Mouse (Mus musculus): ENCODE measurements around the gene Pax5. TPM values are rescaled to one million over a fixed set of nuclear protein-coding genes. Genes with fewer than 3 reads are reported as not detected.

Gene Pax5
- total RNA-seq, 2 experiments from 2014 or later, result 0.17 to 0.18 TPM

- intact Hi-C loops (cut with DNase I), result no loop called here
- DNase-seq (ENCODE audit: extremely low spot score in 1 of 2, low spot score in 2 of 2), result no peak
Observed at GRCm38 (mm10) chr4:44709091-44709695, 1.1 kb downstream of the Pax5 start.

DNA sequence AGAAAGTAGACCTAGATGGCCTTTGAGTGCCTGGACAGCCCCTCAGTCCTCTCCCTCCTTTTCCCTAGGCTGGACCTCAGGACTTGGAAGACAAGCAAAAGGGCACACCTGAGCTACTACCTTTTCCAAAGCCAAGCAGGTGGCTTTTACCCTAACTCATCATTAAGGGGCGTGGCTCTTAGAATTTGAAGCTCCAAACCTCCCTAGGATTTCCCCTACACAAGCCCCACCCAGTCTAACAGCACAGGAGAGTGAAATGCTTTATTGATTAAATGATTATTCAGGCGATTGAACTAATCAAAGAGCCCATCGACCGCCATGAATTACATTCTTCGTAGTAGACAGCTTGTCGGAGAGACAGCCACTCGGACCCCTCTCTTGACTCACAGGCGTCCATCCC is 2.0 kb downstream of the Pax5 start:
- intact Hi-C loops (cut with DNase I), result no loop called here
- DNase-seq (ENCODE audit: extremely low spot score in 1 of 2, low spot score in 2 of 2), result no peak

GRCm38 (mm10) chr4:44706865-44707264 is 3.4 kb downstream of the Pax5 start:
- intact Hi-C loops (cut with DNase I), result no loop called here

DNA sequence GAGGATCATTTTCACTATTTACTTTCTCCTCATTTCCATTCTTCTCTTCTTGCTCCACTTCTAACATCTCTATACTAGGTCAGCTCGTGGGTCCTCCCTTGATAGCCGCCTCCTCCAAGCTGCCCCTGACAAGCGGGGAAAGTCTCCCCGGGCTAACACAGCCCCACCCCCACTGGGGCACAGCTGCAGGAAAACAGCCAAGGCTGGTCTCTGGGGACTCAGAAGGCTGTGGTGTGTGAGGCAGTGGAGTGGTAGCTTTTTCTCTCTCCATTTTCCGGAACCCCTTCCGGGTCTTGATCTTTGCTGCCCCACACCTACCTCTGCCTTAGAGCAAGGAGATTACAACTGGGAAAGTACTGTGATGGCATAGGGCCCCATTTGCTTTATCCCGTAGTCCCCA is 4.3 kb downstream of the Pax5 start:
- DNase-seq (ENCODE audit: extremely low spot score in 1 of 2, low spot score in 2 of 2), result no peak
- intact Hi-C loops (cut with DNase I), result no loop called here

More at GRCm38 (mm10) chr4:44706865-44707264, 3.4 kb downstream of the Pax5 start:
- no peak for DNase-seq (ENCODE audit: extremely low spot score in 1 of 2, low spot score in 2 of 2)

GRCm38 (mm10) chr4:44705151-44705550 is 5.1 kb downstream of the Pax5 start:
- DNase-seq (ENCODE audit: extremely low spot score in 1 of 2, low spot score in 2 of 2), result no peak
- intact Hi-C loops (cut with DNase I), result no loop called here

- intact Hi-C loops (cut with DNase I), result no loop called here
Observed at GRCm38 (mm10) chr4:44704369-44704745, 5.9 kb downstream of the Pax5 start.

GRCm38 (mm10) chr4:44703686-44704368 is 6.5 kb downstream of the Pax5 start:
- intact Hi-C loops (cut with DNase I), result no loop called here

More at GRCm38 (mm10) chr4:44704369-44704745, 5.9 kb downstream of the Pax5 start:
- peak; percentile 62 to 89 for DNase-seq (ENCODE audit: extremely low spot score in 1 of 2, low spot score in 2 of 2)

GRCm38 (mm10) chr4:44702891-44703685 is 7.2 kb downstream of the Pax5 start:
- DNase-seq (ENCODE audit: extremely low spot score in 1 of 2, low spot score in 2 of 2), result no peak
- intact Hi-C loops (cut with DNase I), result no loop called here

More at GRCm38 (mm10) chr4:44703686-44704368, 6.5 kb downstream of the Pax5 start:
- no peak for DNase-seq (ENCODE audit: extremely low spot score in 1 of 2, low spot score in 2 of 2)

DNA sequence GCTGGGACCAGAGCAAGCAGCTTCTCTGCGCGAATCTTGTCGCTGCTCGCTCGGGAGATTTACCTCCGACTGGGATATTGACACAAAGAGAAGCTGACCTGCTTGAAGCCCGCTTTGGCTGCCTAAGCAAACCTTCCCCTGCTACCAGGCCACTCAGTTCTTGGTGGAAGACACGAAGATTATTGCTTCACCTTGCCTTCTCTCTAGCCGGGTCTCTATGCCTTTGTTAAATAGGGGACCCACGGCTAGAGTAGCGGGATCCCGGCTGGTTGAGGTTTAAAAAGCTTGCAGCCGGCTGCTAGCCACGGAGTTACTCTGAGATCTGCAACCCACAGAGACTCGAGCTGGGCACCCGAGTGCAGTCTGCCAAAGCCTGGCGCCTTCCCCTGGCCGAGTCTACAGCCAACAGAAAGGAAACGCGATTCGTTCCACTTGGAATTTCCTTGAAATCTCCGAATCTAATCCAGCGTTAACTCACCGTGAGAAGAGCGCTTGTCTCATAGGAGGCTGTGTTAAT is 8.2 kb downstream of the Pax5 start:
- intact Hi-C loops (cut with DNase I), result no loop called here
- DNase-seq (ENCODE audit: extremely low spot score in 1 of 2, low spot score in 2 of 2), result no peak

- DNase-seq (ENCODE audit: extremely low spot score in 1 of 2, low spot score in 2 of 2), result no peak
- intact Hi-C loops (cut with DNase I), result no loop called here
Observed at GRCm38 (mm10) chr4:44701513-44701912, 8.8 kb downstream of the Pax5 start.

DNA sequence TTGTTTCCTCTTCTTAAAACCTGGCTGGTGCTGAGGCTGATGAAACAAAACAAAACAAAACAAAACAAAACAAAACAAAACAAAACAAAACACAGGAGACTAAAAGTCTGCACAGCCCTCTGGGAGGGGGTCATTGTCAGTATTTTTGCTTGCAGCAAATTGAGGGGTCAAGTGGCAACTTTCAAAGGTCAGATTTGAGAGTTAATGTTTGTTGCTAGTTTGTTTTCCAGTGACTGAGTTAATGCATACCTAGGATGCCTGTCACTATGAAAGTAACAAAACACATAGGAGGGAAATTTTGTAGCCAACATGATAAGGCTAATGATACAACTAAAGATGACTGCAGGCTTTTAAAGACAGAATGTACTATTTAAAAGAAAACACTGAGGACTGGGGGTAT is 13.6 kb downstream of the Pax5 start:
- intact Hi-C loops (cut with DNase I), result loop anchor here (10.0 kb wide), 1 partner anchor 122 kb away; no protein-coding TSS in a partner anchor

GRCm38 (mm10) chr4:44694369-44694768 is 15.9 kb downstream of the Pax5 start:
- no peak for DNase-seq (ENCODE audit: extremely low spot score in 1 of 2, low spot score in 2 of 2)
- intact Hi-C loops (cut with DNase I), result loop anchor here (10.0 kb wide), 1 partner anchor 120 kb away; no protein-coding TSS in a partner anchor

More for the DNA sequence above, 13.6 kb downstream of the Pax5 start:
- DNase-seq (ENCODE audit: extremely low spot score in 1 of 2, low spot score in 2 of 2), result no peak

GRCm38 (mm10) chr4:44685582-44685981 is 24.7 kb downstream of the Pax5 start:
- no peak for DNase-seq (ENCODE audit: extremely low spot score in 1 of 2, low spot score in 2 of 2)
- intact Hi-C loops (cut with DNase I), result no loop called here

- intact Hi-C loops (cut with DNase I), result no loop called here
Observed at GRCm38 (mm10) chr4:44680242-44680897, 29.9 kb downstream of the Pax5 start.

DNA sequence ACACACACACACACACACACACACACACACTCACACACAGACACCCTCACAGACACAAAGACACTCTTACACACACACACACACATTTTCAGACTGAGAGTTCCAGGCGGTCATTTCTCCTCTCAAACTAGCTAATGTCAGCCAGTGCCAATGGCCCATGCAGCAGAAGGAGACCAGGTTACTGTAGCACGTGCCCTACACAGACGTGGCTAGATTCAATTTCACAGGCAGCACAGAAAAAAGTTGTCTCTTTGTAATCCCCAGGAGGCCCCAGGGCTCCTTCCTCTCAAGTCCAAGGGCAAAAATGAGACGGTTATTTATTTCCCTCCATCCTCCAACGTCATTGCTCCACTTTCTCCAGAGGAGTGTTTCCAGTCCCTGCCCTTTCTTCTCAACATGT is 31.6 kb downstream of the Pax5 start:
- intact Hi-C loops (cut with DNase I), result no loop called here
- DNase-seq (ENCODE audit: extremely low spot score in 1 of 2, low spot score in 2 of 2), result no peak

More at GRCm38 (mm10) chr4:44680242-44680897, 29.9 kb downstream of the Pax5 start:
- DNase-seq (ENCODE audit: extremely low spot score in 1 of 2, low spot score in 2 of 2), result no peak

GRCm38 (mm10) chr4:44678026-44678425 is 32.3 kb downstream of the Pax5 start:
- DNase-seq (ENCODE audit: extremely low spot score in 1 of 2, low spot score in 2 of 2), result no peak
- intact Hi-C loops (cut with DNase I), result no loop called here

GRCm38 (mm10) chr4:44674973-44675372 is 35.3 kb downstream of the Pax5 start:
- intact Hi-C loops (cut with DNase I), result no loop called here
- no peak for DNase-seq (ENCODE audit: extremely low spot score in 1 of 2, low spot score in 2 of 2)

GRCm38 (mm10) chr4:44673726-44674125 is 36.6 kb downstream of the Pax5 start:
- intact Hi-C loops (cut with DNase I), result no loop called here
- no peak for DNase-seq (ENCODE audit: extremely low spot score in 1 of 2, low spot score in 2 of 2)
